Mouse (Mus musculus): ENCODE data around the gene Ephb2. TPM values are rescaled to one million over a fixed set of nuclear protein-coding genes. Genes with fewer than 3 reads are reported as not detected.

The Ephb2 gene
- polyA plus RNA-seq, 1 experiment from 2014 or later, result 40.0 TPM

DNA sequence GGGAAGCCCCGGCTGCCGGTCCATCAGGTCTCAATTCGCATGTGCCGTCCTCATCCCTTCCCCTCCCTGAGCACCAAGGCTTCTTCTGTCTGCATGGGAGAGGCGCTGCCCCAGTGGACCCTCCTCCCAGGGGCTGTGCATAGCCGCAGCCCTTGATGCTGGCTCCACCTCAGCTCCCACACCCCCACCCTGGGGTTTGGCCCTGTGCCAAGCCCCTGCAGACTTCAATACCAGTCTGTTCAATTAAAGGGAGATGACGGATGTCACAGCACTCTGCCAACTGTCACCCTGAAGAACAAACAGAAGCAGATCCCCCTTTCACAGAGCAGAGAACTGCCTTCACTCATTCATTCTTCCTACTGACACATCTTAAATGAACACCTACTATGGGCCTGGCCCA, 19.1 kb downstream of the Ephb2 start:
- Histone ChIP-seq H3K27ac (replicated peaks) (peak overlapping the region; percentile 66), H3K9ac (replicated peaks) (0 out of 2 replicates have a peak overlapping the region, but pooled peaks have one; percentile 11), H3K4me1 (peaks cover 89% of the 10 kb centered on the region), H3K9me3 (no peaks in the 10 kb centered on the region), H3K4me2 (replicated peaks) (no peak overlapping the region), H3K27me3 (no peaks in the 10 kb centered on the region), H3K36me3 (0 out of 2 replicates have a peak, but pooled peaks cover 10% of the 10 kb centered on the region), H3K4me3 (no peak overlapping the region)
- 32% methylated on average over 7 of the region's 7 CpGs for WGBS
- ATAC-seq (ENCODE audit: low FRiP score, low read depth), result peak; percentile 67

DNA sequence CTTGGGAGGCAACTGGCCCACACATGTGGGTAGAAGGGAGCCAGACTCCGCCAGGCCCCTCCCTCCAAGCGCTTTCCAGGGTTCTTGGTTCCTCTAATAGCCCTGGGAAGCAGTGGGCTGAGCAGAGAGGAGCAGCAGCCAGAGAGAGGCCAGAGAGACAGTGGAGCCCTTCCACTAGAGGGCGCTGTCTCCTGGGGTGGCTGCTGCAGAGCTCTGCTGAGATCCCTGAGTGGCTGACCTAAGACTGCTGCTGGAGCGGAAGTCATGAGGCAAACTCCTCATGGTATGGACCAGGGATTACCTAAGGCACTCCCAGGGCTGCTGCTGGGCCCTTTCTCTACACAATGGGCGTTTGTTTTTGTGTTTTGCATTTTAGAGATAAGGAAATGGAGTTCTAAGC, 20.4 kb downstream of the Ephb2 start:
- H3K27ac ChIP-seq (replicated peaks), result peak overlapping the region; percentile 25; the same call in 1 of the 2 replicates
- no peaks in the 10 kb centered on the region for H3K27me3 ChIP-seq
- H3K9me3 ChIP-seq, result no peaks in the 10 kb centered on the region
- 0 out of 2 replicates have a peak, but pooled peaks cover 10% of the 10 kb centered on the region for H3K36me3 ChIP-seq
- 67% methylated on average over 5 of the region's 5 CpGs for WGBS
- H3K4me3 ChIP-seq, result no peak overlapping the region
- peaks cover 89% of the 10 kb centered on the region for H3K4me1 ChIP-seq
- ATAC-seq (ENCODE audit: low FRiP score, low read depth), result no peak
- no peak overlapping the region for H3K4me2 ChIP-seq (replicated peaks)
- H3K9ac ChIP-seq (replicated peaks), result no peak overlapping the region

DNA sequence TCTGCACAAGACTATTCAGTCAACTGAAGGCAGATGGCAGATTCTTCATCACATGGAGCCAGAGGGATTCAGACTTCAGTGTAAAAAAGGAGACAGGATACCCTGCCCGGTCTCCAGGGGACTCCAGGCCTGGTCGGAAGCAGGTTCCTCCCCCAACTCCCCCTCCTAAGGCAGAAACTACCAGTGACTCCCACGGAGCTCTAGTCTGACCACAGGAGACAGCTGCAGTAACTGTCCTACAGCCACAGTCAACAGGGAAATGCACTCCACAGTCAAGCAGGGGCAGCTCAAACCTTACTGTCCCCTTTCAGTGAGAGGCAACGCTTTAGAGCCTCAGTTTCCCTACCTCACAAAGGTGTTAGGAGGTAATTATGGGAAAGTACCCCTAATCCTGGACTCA, 23.2 kb downstream of the Ephb2 start:
- WGBS, result 66% methylated on average over 4 of the region's 4 CpGs
- Histone ChIP-seq H3K9me3 (no peaks in the 10 kb centered on the region), H3K4me3 (no peak overlapping the region), H3K9ac (replicated peaks) (no peak overlapping the region), H3K27me3 (no peaks in the 10 kb centered on the region), H3K4me1 (peaks cover 90% of the 10 kb centered on the region), H3K36me3 (peaks cover 10% of the 10 kb centered on the region; the same call in 1 of the 2 replicates), H3K4me2 (replicated peaks) (no peak overlapping the region), H3K27ac (replicated peaks) (peak overlapping the region; percentile 16; the same call in 1 of the 2 replicates)
- no peak for ATAC-seq (ENCODE audit: low FRiP score, low read depth)

DNA sequence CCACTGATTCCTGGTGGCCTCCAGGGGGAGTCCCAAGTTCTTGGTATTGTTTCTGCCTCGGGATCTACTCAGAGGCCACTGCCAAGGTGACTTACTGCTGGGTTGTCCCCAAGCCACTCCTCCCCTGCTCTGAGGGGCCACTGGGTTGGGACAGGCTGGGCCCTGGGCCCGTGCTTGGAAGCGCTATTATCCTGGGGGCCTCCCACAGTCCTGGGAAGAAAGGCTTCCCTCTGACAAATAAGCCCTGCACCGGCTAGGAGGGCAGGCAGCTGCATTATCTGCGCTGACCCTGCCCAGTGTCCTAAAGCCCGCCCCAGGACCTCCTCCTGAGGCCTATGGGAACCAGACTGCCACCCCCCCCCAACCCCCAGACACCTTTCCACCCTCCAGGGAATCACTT, 24.2 kb downstream of the Ephb2 start:
- Histone ChIP-seq H3K4me3 (no peak overlapping the region), H3K36me3 (peaks cover 9% of the 10 kb centered on the region; the same call in 1 of the 2 replicates), H3K27ac (replicated peaks) (peak overlapping the region; percentile 16; the same call in 1 of the 2 replicates), H3K9ac (replicated peaks) (0 out of 2 replicates have a peak overlapping the region, but pooled peaks have one; percentile 20), H3K27me3 (no peaks in the 10 kb centered on the region), H3K4me1 (peaks cover 90% of the 10 kb centered on the region), H3K9me3 (no peaks in the 10 kb centered on the region), H3K4me2 (replicated peaks) (peak overlapping the region; percentile 17; the same call in 1 of the 2 replicates)
- 7% methylated on average over 6 of the region's 6 CpGs for WGBS
- no peak for ATAC-seq (ENCODE audit: low FRiP score, low read depth)

DNA sequence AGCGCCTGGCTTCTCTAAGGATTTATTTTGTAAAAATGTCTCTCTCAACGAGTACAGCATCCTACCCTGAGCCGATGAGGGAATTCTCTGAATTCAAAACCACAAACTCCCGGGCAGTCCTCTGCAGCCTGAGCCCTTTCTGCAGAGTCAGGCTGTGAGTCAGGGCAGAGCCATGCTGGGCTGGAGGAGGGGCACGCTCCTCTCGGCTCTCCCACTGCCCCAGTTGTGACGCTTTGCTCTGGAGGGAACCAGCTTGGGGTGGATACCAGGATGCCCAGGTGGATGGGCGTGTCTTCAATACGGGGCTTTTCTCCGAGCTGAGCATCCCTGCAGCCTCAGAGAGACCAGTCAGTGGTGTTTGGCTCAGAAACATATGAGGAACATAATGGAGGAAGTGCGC, 27.3 kb downstream of the Ephb2 start:
- H3K4me1 ChIP-seq, result peaks cover 88% of the 10 kb centered on the region
- peak overlapping the region; percentile 28; the same call in 1 of the 2 replicates for H3K9ac ChIP-seq (replicated peaks)
- no peak overlapping the region for H3K4me2 ChIP-seq (replicated peaks)
- WGBS, result 19% methylated on average over 11 of the region's 11 CpGs
- H3K27me3 ChIP-seq, result no peaks in the 10 kb centered on the region
- peaks cover 9% of the 10 kb centered on the region; the same call in 1 of the 2 replicates for H3K36me3 ChIP-seq
- H3K4me3 ChIP-seq, result no peak overlapping the region
- peak overlapping the region; percentile 64 for H3K27ac ChIP-seq (replicated peaks)
- no peak for ATAC-seq (ENCODE audit: low FRiP score, low read depth)
- no peaks in the 10 kb centered on the region for H3K9me3 ChIP-seq

DNA sequence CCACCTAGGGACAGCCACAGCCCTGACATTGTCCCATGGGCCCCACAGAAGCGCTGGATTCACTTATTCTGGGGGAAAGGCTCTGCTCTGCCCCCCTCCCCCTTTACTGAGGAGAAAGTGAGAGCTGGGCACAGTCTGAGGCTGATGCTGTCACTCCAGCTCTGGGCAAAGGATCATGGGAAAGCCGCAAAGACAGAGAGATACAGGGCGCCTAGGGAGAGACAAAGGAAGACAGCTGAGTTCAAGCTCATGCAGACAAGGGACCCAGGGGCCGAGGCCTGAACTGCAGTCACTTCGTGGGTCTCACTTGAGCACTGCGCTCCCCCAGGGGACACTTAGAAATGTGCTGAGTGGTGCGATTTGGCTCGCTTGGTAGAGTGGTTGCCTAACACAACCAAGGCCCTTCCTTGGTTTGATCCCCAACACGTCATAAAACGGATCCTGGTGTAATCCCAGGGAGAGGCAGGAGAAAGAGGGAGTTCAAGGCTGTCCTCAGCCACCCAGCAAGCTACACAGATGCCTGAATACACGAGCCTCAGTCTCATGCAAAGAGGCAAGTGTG, 28.3 kb downstream of the Ephb2 start:
- no peak overlapping the region for H3K9ac ChIP-seq (replicated peaks)
- H3K27me3 ChIP-seq, result no peaks in the 10 kb centered on the region
- H3K27ac ChIP-seq (replicated peaks), result peak overlapping the region; percentile 64
- H3K4me1 ChIP-seq, result peaks cover 88% of the 10 kb centered on the region
- H3K4me3 ChIP-seq, result no peak overlapping the region
- peak; percentile 48; the same call in 1 of the 2 replicates for ATAC-seq (ENCODE audit: low FRiP score, low read depth)
- H3K9me3 ChIP-seq, result no peaks in the 10 kb centered on the region
- 46% methylated on average over 11 of the region's 11 CpGs for WGBS
- H3K4me2 ChIP-seq (replicated peaks), result no peak overlapping the region
- H3K36me3 ChIP-seq, result peaks cover 9% of the 10 kb centered on the region; the same call in 1 of the 2 replicates

DNA sequence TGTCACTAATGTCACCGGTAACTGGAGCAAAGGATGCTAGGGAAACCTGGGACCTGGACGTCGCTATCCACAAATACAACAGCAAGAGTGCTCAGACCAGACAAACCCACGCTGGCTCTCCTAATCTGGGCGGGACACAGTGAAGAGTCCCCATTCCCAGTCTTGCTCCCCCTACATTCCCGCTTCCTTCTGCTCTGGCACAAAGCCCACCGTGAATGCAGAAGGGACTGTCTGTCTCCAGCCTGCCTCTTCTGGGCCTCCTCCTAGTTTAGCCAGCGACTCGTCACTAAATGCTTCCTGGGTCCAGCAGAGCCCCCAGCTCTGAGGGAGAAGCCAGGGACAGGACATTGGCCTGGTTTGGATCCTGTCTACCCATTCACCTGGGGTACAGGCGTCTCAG, 29.5 kb downstream of the Ephb2 start:
- Histone ChIP-seq H3K27ac (replicated peaks) (0 out of 2 replicates have a peak overlapping the region, but pooled peaks have one; percentile 64), H3K4me3 (no peak overlapping the region), H3K9me3 (no peaks in the 10 kb centered on the region), H3K27me3 (no peaks in the 10 kb centered on the region), H3K4me1 (peaks cover 87% of the 10 kb centered on the region), H3K9ac (replicated peaks) (no peak overlapping the region), H3K36me3 (peaks cover 18% of the 10 kb centered on the region; the same call in 1 of the 2 replicates), H3K4me2 (replicated peaks) (no peak overlapping the region)
- 62% methylated on average over 10 of the region's 10 CpGs for WGBS
- ATAC-seq (ENCODE audit: low FRiP score, low read depth), result no peak

DNA sequence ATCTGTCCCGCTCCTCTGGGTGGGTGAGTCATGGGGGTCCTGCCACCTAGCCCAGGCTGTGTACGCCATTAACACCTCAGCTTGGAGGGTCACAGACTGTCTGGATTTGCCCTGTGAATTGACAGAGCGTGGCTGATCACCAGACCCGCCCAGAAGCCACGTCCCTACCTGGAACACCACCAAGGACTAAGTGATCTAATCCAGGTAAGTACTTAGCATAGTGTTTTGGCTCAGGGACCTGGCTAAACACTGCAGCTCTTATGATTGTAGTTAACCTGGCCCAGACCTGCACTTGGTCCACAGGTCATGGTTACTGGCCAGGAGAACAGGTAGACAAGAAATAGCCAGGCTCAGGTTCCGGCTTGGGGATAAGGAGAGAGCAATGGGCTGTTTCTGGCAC, 31.4 kb downstream of the Ephb2 start:
- no peak overlapping the region for H3K27ac ChIP-seq (replicated peaks)
- 86% methylated on average over 6 of the region's 6 CpGs for WGBS
- peaks cover 9% of the 10 kb centered on the region; the same call in 1 of the 2 replicates for H3K36me3 ChIP-seq
- H3K9me3 ChIP-seq, result no peaks in the 10 kb centered on the region
- no peak for ATAC-seq (ENCODE audit: low FRiP score, low read depth)
- peaks cover 92% of the 10 kb centered on the region for H3K4me1 ChIP-seq
- no peak overlapping the region for H3K4me3 ChIP-seq
- H3K27me3 ChIP-seq, result no peaks in the 10 kb centered on the region
- H3K4me2 ChIP-seq (replicated peaks), result no peak overlapping the region
- H3K9ac ChIP-seq (replicated peaks), result no peak overlapping the region

DNA sequence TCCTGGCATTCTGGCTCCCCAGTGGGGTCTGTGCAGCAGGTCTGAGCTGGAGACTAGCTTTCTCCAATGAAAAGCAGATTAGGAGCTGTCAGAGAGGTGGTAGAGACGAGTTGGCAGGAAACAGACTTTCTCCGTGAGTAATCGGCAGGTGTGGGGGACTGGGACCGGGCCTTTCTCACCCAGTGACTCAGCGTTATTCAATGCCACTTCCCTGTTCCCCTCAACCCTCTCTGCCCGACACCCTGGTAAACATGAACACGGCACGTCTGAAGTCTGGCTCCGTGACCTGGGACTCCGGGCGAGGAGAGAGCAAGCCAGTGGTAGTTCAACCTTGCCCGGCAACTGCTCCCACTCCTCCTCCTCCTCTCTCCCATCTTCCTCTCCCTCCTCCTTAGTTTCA, 33.3 kb downstream of the Ephb2 start:
- no peaks in the 10 kb centered on the region for H3K27me3 ChIP-seq
- H3K4me1 ChIP-seq, result peaks cover 90% of the 10 kb centered on the region
- no peak overlapping the region for H3K9ac ChIP-seq (replicated peaks)
- WGBS, result 74% methylated on average over 12 of the region's 12 CpGs
- no peak overlapping the region for H3K4me2 ChIP-seq (replicated peaks)
- peak overlapping the region; percentile 8; the same call in 1 of the 2 replicates for H3K27ac ChIP-seq (replicated peaks)
- H3K4me3 ChIP-seq, result no peak overlapping the region
- no peak for ATAC-seq (ENCODE audit: low FRiP score, low read depth)
- peaks cover 9% of the 10 kb centered on the region; the same call in 1 of the 2 replicates for H3K36me3 ChIP-seq
- H3K9me3 ChIP-seq, result no peaks in the 10 kb centered on the region

DNA sequence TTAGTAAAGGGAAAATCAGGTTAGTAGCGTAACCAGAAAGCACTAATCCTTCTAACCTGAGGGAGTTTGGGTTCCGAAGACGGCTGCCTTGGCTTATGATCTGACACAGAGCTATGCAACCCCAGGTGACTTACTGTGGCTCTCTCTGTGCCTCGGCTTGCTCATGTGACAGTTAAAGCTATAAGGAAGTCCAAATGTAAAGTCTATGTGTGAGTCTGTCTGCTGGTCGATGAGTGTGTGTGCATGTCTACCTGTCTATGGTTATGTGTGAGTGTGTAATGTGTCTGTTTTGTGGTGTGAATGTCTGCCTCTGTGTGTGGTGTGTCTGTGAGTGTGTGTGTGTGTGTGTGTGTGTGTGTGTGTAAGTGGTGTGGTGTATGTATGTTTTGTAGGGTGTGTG, 33.8 kb downstream of the Ephb2 start:
- peaks cover 9% of the 10 kb centered on the region; the same call in 1 of the 2 replicates for H3K36me3 ChIP-seq
- H3K9ac ChIP-seq (replicated peaks), result no peak overlapping the region
- no peaks in the 10 kb centered on the region for H3K27me3 ChIP-seq
- no peak for ATAC-seq (ENCODE audit: low FRiP score, low read depth)
- H3K27ac ChIP-seq (replicated peaks), result peak overlapping the region; percentile 8; the same call in 1 of the 2 replicates
- H3K9me3 ChIP-seq, result no peaks in the 10 kb centered on the region
- no peak overlapping the region for H3K4me2 ChIP-seq (replicated peaks)
- peaks cover 86% of the 10 kb centered on the region for H3K4me1 ChIP-seq
- 82% methylated on average over 5 of the region's 5 CpGs for WGBS
- H3K4me3 ChIP-seq, result no peak overlapping the region

DNA sequence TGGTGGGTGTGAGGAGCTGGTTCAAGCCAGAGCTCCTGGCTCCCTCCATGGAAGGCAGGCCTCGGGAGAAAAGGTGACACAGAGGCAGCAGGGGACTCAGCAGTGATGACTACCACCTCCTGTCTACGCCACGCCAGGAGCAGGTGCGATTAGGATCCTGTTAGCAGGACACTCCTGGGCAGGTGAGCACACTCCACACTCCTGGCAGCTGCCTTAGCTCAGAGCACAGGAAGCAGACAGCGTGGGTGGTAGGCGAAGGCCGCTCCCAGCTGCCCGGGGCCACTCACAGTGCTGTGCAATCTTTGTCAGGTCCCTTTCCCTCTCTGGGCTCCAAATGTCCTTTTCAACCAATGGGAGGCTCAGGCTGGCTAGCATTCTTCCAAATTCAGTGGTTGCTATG, 34.3 kb downstream of the Ephb2 start:
- Histone ChIP-seq H3K4me2 (replicated peaks) (no peak overlapping the region), H3K9ac (replicated peaks) (no peak overlapping the region), H3K36me3 (peaks cover 9% of the 10 kb centered on the region; the same call in 1 of the 2 replicates), H3K4me3 (no peak overlapping the region), H3K27me3 (no peaks in the 10 kb centered on the region), H3K9me3 (no peaks in the 10 kb centered on the region), H3K27ac (replicated peaks) (0 out of 2 replicates have a peak overlapping the region, but pooled peaks have one; percentile 36), H3K4me1 (peaks cover 81% of the 10 kb centered on the region)
- no peak for ATAC-seq (ENCODE audit: low FRiP score, low read depth)
- WGBS, result 84% methylated on average over 8 of the region's 8 CpGs

DNA sequence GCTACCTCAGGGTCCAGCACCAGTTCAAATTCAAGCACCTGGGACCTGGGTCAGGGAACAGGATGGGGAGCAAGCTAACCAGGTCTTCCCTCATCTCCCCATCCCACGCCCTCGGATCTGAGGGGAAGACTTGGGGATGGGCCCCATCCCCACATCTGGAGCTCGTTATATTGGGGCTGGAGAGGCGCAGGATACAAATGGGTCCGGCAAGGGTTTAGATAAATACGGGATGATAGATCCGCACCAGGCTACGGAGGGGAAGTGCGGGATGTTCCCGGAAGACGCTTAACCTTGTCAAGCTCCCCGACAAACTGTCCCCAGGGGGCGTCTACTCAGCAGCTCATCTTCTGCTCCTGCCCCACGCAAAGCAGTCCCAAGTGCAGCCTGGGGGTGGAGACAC, 35.4 kb downstream of the Ephb2 start:
- no peaks in the 10 kb centered on the region for H3K9me3 ChIP-seq
- 49% methylated on average over 14 of the region's 14 CpGs for WGBS
- ATAC-seq (ENCODE audit: low FRiP score, low read depth), result no peak
- H3K4me1 ChIP-seq, result peaks cover 71% of the 10 kb centered on the region
- H3K27me3 ChIP-seq, result no peaks in the 10 kb centered on the region
- H3K9ac ChIP-seq (replicated peaks), result no peak overlapping the region
- H3K4me2 ChIP-seq (replicated peaks), result no peak overlapping the region
- H3K36me3 ChIP-seq, result peaks cover 14% of the 10 kb centered on the region; the same call in 1 of the 2 replicates
- H3K27ac ChIP-seq (replicated peaks), result peak overlapping the region; percentile 50
- H3K4me3 ChIP-seq, result no peak overlapping the region

Data from midbrain, embryonic 12.5 days (tissue).